8 mouse cellular contexts compared by ENCODE assay signal in genomic region chr10:19015257-19015862, GRCm38 (mm10). TPM values are rescaled to one million over a fixed set of nuclear protein-coding genes. Genes with fewer than 3 reads are reported as not detected.
A peak's percentile ranks its signal among the peaks of the same experiment; 100 is the strongest.
DNase-seq lines count a peak whose midpoint lies in the region; ATAC-seq lines count a peak whose summit lies in the region.

Gene Tnfaip3, minus strand, starts transcription at chr10:19015657.

- peak within 1 kb of the TSS; percentile 77 for H3K4me3 ChIP-seq in hindbrain, embryonic 11.5 days (ENCODE audit: low read depth, low read length)

- H3K4me1 ChIP-seq in hindbrain, embryonic 11.5 days (replicated peaks; ENCODE audit: control insufficient read depth, insufficient read depth, low read length) = no peaks in the 10 kb centered on the region

- H3K9ac ChIP-seq in hindbrain, embryonic 11.5 days (ENCODE audit: low read depth, low read length) = peak within 1 kb of the TSS; percentile 64

- H3K9me3 ChIP-seq in hindbrain, embryonic 11.5 days (ENCODE audit: control insufficient read depth, low read length) = no peaks in the 10 kb centered on the region

- H3K4me2 ChIP-seq in hindbrain, embryonic 11.5 days (replicated peaks; ENCODE audit: low read depth, low read length) = peak within 1 kb of the TSS; percentile 93

- peak; percentile 88 for DNase-seq in MN1 (ENCODE audit: low spot score)
- DNase-seq in cerebellum, adult 9-10 months = peak; percentile 95
- DNase-seq in frontal cortex, adult 2 months (ENCODE audit: extremely low spot score in 1 of 2, low spot score in 1 of 2) = peak; percentile 88 to 99
- DNase-seq in hindbrain, embryonic 11.5 days (ENCODE audit: low spot score) = peak; percentile 96
- DNase-seq in layer of hippocampus, postnatal 10 days (ENCODE audit: low spot score in 2 of 2) = peak; percentile 99
- DNase-seq in lung, postnatal 10 days = peak; percentile 97
- peak; percentile 96 for DNase-seq in ovary, postnatal 36 days (ENCODE audit: low spot score)
- peak; percentile 99 for DNase-seq in thymus, postnatal 25 days

- H3K27me3 ChIP-seq in hindbrain, embryonic 11.5 days (ENCODE audit: control insufficient read depth, insufficient read depth, low read length) = 0 out of 2 replicates have a peak, but pooled peaks cover 2% of the 10 kb centered on the region

- peak; percentile 95 for ATAC-seq in hindbrain, embryonic 11.5 days (ENCODE audit: low FRiP score)

- no peaks in the 10 kb centered on the region for H3K36me3 ChIP-seq in hindbrain, embryonic 11.5 days (ENCODE audit: control insufficient read depth, insufficient read depth, low read length)

- H3K27ac ChIP-seq in hindbrain, embryonic 11.5 days (ENCODE audit: low read depth, low read length) = no peak within 1 kb of the TSS

- WGBS in hindbrain, embryonic 11.5 days = under 1% methylated on average over 34 of the region's 38 CpGs

RNA-seq across cellular contexts. Expression of gene Tnfaip3, which starts in this region (rescaled TPM):
- polyA plus RNA-seq in frontal cortex, adult 2 months (2012; rRNA removed) = 2.4 and 3.1 TPM in 2 replicates
- 1.4 and 2.0 TPM in 2 replicates for polyA plus RNA-seq in hindbrain, embryonic 11.5 days (2014; fragmentation: Nextera tagmentation; extraction: Ambion mirVana)
- 1 to 10 TPM; 5.0 to 5.9 TPM for total RNA-seq in layer of hippocampus, postnatal 10 days (2021)
